Mouse (Mus musculus): ENCODE data around the gene Gm6583. TPM values are rescaled to one million over a fixed set of nuclear protein-coding genes. Genes with fewer than 3 reads are reported as not detected.

Gm6583 gene
- total RNA-seq, 2 experiments from 2014 or later = not detected

DNA sequence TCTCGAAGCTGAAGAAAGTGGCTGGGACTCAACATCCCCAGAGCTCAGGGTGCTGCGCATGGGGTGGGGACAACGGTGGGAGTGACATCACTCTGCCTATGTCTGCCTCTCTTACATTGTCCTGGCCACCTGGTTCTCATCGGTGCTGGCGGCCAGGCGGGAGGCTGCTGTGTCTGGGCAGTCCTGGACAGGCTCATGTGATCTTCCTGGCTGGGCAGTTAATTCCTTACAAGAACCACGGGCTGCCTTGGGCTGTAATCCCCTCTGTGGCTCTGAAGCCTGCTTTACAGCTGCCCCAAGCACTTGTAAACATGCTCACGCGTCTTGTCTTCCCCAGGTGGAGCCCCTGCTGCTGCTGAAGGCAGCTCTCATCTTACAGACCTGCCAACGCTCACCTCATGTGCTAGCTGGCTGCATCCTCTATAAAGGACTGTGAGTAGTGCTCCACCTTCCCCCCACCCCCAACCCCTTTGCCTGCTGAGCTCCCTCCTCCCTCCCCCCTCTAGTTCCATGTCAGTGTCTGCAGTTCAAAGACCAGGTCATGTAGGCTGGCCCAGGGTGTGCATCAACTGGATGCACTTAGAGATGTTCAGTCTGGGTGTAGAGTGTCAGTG, 8.5 kb upstream of the Gm6583 start:
- no peak for DNase-seq (ENCODE audit: low spot score in 2 of 2)
- no peak overlapping the region for H3K4me3 ChIP-seq
- H3K27ac ChIP-seq = no peak overlapping the region
- TF ChIP-seq CTCF (conservative IDR thresholded peaks at IDR 0.05) = no peak

DNA sequence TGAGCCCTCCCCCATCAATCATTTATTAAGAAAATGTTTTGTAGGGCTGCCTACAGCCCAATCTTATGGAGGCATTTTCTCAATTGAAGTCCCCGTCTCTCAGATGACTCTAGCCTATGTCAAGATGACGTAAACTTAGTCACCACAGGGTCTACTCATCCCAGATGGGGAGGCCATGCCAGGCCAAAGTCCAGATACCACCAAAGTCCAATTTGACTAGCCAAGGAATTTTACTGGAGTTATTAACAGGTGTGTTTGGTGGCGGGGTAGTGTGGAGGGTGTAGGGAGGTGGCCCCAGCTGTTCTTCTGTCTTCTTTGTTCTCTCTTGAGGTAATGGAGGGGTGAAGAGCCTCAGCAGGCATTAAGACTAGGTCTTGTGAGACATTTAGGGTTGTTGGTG, 4.2 kb upstream of the Gm6583 start:
- no peak for DNase-seq (ENCODE audit: low spot score in 2 of 2)
- H3K27ac ChIP-seq = no peak overlapping the region
- TF ChIP-seq CTCF (conservative IDR thresholded peaks at IDR 0.05) = no peak
- no peak overlapping the region for H3K4me3 ChIP-seq

DNA sequence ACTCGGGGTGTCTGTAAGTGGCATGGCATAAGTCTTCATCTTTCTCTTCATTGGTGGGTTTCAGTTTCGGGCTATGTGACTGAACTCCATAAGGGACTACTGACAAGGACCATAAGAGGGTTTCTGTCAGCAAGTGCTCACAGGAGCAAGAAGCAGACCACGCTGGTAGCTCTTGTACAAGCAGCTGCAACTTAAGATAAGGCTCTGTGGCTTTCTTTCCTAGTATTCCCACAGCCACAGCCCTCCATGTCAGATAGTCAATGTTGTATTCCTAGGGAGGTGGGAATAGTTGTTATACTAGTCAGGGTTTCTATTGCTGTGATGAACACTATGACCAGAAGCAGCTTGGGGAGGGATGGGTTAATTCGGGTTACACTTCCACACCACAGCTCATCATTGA, 3.7 kb upstream of the Gm6583 start:
- TF ChIP-seq CTCF (conservative IDR thresholded peaks at IDR 0.05) = no peak
- Histone ChIP-seq H3K4me3 (no peak overlapping the region), H3K27ac (no peak overlapping the region)
- no peak for DNase-seq (ENCODE audit: low spot score in 2 of 2)

DNA sequence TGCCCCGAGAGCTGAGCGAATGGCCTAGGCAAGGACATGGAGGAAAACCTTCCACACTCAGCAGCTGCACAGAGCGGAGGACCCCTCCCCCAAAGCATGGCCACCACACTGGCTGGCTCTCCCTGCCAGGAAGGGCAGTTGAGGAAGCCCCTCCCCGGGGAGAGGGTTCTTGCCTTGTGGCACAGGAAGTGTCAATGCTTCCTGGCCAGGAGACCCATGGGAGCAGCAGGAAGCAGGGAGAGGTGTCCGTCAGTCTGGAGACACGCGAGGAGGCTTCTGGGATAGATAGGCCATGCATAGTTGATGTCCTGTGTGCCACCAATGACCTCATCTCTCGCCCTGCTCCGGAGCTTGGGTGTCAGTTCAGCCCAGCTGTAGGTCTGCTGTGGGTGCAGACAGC, 489 bp upstream of the Gm6583 start:
- no peak for TF ChIP-seq CTCF (conservative IDR thresholded peaks at IDR 0.05)
- Histone ChIP-seq H3K27ac (peak overlapping the region; percentile 19; the same call in 1 of the 2 replicates), H3K4me3 (no peak overlapping the region)
- DNase-seq (ENCODE audit: low spot score in 2 of 2) = no peak

DNA sequence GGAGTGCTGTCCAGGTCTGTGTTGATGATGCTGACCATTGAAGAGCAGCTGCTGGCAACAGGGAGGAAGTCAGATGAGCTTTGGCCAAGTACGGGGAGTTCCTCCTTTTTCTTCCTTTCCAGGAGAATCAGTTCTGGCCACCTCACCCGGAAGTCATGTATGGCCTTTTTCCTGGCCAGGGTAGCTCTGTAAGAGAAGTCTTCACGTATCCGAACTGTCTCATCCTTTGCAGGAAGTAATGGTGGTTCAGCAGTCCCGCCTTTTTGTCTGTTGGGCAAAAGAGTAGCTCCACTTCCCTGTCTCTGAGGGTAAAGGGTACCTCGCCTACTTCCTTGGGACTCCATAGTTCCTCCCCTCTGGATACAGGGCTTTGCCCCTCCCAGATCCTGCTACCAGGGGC, 340 bp downstream of the Gm6583 start:
- Histone ChIP-seq H3K27ac (no peak overlapping the region), H3K4me3 (no peak overlapping the region)
- DNase-seq (ENCODE audit: low spot score in 2 of 2) = no peak
- TF ChIP-seq CTCF (conservative IDR thresholded peaks at IDR 0.05) = no peak

DNA sequence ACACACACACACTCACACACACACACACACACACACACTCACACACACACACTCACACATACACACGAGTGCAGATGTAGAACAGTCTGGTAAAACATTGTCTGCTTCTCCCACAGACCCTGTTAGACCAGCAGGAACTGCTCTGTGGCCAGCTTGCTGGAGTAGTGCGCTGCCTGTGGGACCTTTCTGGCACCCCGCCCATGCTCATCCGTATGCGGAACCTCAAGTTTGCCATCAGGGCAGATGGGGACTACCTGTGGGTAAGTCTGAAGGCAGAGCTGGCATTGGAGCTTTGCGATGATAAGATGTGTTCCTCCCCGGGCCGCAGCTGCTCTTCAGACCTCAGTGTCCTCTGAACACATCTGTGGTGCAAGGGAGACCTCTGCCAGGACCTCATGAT, 6.7 kb downstream of the Gm6583 start:
- TF ChIP-seq CTCF (conservative IDR thresholded peaks at IDR 0.05) = no peak
- no peak overlapping the region for H3K27ac ChIP-seq
- DNase-seq (ENCODE audit: low spot score in 2 of 2) = no peak
- no peak overlapping the region for H3K4me3 ChIP-seq

DNA sequence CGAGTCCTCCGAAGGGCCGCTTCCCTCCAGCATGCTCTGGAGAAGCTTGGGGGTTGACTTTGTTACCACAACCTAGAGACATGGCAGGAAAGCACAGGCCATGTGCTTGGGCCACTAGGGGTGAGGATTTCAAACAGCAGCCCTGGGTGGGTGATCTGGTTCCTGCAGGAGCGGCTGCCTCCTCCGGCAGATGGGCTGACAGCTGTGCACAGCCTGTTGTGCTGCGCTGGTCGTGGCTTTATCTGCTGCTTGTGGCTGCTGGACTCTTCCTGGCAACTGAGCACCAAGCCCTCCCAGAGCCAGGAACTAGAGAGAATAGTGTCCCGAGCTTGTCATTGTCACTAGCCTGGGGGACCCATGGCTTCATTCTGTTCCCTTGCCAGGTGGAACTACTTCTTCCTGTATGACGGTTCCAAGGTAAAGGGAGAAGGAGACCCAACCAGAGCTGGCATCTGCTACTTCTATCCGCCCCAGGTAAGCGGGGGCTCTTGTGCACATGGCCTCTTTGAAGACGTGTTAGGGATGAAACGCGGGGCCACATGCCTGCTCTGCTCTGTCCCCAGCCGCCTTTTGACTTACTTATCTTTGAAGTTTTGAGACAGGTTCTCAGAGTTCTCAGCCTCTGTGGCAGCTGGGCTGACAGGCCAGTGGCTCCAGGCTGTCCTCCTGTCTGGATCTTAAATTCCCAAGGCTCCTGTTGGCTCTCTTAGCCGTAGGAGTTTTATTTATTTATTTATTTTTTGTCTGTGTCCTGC, 9.4 kb downstream of the Gm6583 start:
- no peak for DNase-seq (ENCODE audit: low spot score in 2 of 2)
- TF ChIP-seq CTCF (conservative IDR thresholded peaks at IDR 0.05) = no peak
- H3K27ac ChIP-seq = peak overlapping the region; percentile 96; the same call in 1 of the 2 replicates
- peak overlapping the region; percentile 38; the same call in 1 of the 2 replicates for H3K4me3 ChIP-seq

DNA sequence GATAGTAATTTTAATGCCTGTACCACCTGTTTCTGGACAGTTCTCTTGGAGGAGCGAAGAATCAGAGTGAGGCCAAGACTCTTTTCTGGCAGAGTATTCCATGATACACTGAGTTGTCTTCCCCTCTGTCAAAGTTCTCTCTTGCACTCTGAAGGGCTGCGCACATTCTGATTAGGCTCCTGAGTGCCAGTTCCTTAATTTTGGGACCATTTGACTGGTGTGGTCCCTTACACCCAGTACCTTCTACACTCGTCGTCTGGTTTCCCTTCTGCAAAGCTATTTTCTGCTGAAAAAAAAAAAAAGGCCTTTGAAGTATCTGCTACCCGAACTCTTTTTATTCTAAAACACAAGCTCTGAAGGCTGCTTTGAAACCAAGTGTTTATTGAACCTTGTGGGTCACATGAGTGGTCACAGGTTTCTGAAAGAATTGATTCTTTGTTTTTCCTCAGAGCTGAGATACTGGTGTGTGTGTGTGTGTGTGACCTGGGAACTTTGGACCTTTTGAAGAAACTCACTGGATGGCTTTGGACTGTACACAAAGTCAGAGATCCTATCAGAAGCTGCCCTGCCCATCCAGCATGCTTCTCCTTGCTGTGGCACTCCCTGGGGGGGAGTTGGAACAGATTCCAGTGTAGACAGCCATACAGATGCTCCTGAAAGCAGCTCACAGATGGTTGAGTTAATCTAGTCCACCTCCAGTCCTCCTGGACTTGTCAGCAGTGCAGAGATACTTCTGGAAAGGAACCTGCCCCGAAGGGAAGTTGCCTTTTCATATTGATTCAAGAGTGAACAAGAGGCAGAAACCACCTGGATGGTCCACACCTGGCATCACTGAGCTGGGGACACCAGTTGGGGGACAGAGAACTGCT, 11.5 kb downstream of the Gm6583 start:
- no peak for TF ChIP-seq CTCF (conservative IDR thresholded peaks at IDR 0.05)
- H3K4me3 ChIP-seq = peak overlapping the region; percentile 80
- peak; percentile 55 to 69 for DNase-seq (ENCODE audit: low spot score in 2 of 2)
- H3K27ac ChIP-seq = peak overlapping the region; percentile 96

DNA sequence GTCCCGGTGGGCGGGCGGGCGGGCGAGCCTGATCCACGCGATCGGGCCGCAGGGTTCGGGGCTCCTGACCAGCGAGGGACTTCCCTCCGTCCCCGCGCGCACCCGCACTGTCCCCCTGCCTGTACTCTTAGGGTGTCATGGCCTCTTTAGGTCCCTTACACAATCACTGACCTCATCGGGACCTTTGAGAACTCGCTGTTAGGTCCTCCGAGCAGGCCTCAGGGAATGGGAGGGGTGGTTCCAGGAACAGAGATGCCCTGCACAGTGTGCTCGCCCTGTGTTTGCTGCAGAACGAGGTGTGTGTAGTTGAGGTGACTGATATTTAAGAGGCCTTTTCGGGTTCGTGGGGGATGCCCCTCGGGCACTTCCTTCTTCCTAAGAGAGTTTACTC, 12.6 kb downstream of the Gm6583 start:
- no peak for DNase-seq (ENCODE audit: low spot score in 2 of 2)
- Histone ChIP-seq H3K4me3 (peak overlapping the region; percentile 80), H3K27ac (peak overlapping the region; percentile 96)
- no peak for TF ChIP-seq CTCF (conservative IDR thresholded peaks at IDR 0.05)

DNA sequence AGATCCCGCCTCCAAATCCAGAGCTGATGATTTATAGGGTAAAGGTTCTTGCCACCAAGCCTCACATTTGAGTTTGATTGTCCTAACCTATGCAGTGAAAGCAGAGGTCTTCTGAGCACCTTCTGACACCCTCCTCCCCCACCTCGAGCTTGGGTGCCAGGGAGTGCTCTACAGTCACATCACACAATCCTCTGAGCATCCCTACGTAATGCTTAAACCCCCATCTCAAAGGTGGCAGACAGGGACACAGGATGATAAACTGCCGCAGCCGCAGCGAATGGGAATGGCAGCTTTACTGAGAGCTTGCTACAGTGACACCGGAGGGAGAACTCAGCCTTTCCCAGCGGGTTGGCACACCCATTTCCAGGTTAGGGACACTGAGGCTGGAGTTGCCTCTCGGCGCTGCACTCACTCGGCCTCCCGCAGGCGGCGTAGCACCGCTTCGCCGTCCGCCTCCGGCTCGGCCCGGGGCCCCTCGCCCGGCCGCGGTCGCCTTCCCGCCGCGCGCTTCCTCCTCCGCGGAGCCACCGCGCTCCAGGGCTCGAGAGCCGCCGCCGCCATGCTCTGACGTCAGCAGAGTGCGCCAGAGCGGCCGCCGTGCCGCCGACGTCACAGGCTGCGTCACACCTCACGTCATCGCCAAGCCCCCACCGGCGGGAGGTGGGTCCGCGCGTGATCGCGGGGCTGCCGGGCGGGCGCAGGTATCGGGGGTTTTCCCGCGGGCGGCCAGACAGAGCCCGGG, 13.2 kb downstream of the Gm6583 start, which contains the start of the genes Srrd and Hps4:
TSS of gene Srrd (minus strand) at position 578 of the 742 bp plus-strand sequence.
TSS of gene Hps4 (plus strand) at position 621 of the 742 bp plus-strand sequence.
- peak; percentile 82 to 94 for DNase-seq (ENCODE audit: low spot score in 2 of 2)
- peak within 1 kb of the TSS; percentile 96 for H3K27ac ChIP-seq
- TF ChIP-seq CTCF (conservative IDR thresholded peaks at IDR 0.05) = peak; percentile 44
- peak within 1 kb of the TSS; percentile 80 for H3K4me3 ChIP-seq

DNA sequence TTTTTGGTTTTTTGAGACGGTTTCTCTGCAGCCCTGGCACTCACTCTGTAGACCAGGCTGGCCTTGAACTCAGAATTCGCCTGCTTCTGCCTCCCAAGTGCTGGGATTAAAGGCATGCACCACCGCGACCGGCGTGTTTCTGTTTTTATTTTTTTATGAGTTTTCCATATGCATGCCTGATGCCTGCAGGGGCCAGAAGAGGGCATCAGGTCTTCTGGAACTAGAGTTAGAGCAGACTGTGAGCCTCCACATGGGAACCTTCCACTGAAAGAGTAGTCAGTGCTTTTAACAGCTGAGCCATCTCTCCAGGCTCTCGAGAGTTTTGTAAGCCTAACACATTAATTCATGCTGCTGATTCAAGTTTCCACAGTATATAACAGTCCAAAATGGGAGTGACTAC, 16.6 kb downstream of the Gm6583 start:
- TF ChIP-seq CTCF (conservative IDR thresholded peaks at IDR 0.05) = peak; percentile 55
- no peak for DNase-seq (ENCODE audit: low spot score in 2 of 2)
- Histone ChIP-seq H3K4me3 (no peak overlapping the region), H3K27ac (no peak overlapping the region)

DNA sequence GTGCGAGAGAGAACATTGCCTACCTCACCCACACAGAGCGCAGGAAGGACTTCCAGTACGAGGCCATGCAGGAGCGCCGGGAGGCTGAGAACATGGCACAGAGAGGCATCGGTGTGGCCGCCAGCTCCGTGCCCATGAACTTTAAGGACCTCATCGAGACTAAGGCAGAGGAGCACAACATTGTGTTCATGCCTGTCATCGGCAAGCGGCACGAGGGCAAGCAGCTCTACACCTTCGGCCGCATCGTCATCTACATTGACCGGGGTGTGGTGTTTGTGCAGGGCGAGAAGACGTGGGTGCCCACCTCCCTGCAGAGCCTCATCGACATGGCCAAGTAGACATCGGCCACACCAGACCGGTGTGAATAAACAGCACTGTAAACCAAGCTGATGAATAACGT, 18.8 kb downstream of the Gm6583 start:
- Histone ChIP-seq H3K27ac (no peak overlapping the region), H3K4me3 (no peak overlapping the region)
- no peak for DNase-seq (ENCODE audit: low spot score in 2 of 2)
- TF ChIP-seq CTCF (conservative IDR thresholded peaks at IDR 0.05) = no peak
